Mouse (Mus musculus) thymus, postnatal 10 days (tissue): ENCODE measurements around the gene Rspo1.

Experiments used
- DNase-seq, 2 experiments: peaks; one replicate each; pipeline ENCODE4 v3.0.0; 2021; ENCODE audit warnings: low spot score in 2 of 2

Gene Rspo1

DNA sequence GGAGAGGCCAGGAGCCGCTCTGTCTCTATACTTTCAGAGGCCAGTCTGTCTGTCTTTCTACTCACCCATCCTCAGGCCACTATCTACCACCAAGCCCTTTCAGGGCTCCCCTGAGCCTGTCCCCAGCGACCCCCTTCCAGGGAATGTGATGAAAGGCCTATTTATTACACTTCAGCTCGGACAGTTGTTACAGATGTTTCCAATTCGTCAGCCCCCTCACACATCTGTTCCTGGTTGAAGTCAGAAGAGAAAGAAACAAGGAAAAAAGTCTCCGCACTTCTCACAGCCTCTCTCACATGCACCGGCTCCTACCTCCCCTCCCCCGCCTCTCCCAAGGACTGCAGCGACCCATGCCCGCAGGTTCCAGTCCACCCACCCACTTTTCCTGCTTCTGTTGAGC is 13.9 kb upstream of the Rspo1 start:
- DNase-seq: no peak

- DNase-seq: no peak
Observed at GRCm38 (mm10) chr4:124973296-124973695, 12.9 kb upstream of the Rspo1 start.

GRCm38 (mm10) chr4:124978201-124978600 is 8.0 kb upstream of the Rspo1 start:
- no peak for DNase-seq

DNA sequence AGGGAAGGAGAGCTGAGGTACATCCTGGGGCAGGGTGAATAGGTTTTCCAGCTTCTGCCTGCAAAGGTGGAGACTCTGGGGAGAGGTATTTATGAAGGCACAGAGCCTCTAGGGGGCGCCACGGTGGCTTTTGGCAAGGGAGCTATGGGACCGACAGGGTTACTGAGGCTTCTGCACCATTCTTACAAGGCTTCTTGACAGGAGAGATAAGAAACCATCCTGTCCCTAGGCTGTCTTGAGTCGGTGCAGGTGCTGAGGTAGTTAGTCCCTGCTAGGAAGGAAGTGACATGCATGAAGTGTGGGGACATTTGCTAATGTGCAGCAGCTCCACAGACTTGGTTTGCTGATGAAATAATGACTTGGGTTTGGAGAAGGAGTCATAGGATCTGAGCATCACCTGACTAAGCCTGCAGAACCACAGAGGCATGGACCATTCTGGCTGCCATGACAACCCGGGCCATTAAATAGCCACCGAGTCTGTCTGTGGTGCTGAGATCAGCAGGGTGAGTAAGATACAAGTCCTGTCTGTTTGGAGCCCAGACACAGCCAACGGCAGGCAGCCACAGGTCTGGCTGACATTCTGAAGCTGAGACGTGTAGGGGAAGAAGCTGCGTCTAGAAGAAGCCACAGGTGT is 2.2 kb upstream of the Rspo1 start:
- DNase-seq: peak in 1 of 2 experiments; percentile 51

- DNase-seq: no peak
Observed at GRCm38 (mm10) chr4:124984871-124985670, 1.2 kb upstream of the Rspo1 start.

- no peak for DNase-seq
Observed at GRCm38 (mm10) chr4:124986739-124987710, 795 bp downstream of the Rspo1 start.

DNA sequence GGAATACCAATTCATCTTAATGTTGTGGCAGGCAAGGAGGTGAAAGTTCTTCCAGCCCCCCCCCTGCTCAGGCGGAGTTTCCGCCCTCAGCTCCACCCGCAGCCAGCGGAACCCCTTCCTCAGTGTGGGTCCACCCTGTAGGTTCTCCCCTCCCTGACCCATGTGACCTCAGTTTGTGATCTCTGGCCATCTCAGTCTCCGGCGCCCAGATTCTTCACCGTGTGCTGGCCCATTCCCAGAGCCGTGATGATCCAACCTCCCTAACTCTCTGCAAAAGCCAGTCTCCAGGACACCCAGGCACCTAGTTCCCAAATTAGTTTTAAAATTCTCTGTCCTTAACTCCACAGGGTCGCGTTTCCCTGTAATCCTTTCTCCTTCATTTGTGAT is 1.5 kb downstream of the Rspo1 start:
- DNase-seq: no peak

- no peak for DNase-seq
Observed at GRCm38 (mm10) chr4:124988382-124988781, 2.2 kb downstream of the Rspo1 start.

DNA sequence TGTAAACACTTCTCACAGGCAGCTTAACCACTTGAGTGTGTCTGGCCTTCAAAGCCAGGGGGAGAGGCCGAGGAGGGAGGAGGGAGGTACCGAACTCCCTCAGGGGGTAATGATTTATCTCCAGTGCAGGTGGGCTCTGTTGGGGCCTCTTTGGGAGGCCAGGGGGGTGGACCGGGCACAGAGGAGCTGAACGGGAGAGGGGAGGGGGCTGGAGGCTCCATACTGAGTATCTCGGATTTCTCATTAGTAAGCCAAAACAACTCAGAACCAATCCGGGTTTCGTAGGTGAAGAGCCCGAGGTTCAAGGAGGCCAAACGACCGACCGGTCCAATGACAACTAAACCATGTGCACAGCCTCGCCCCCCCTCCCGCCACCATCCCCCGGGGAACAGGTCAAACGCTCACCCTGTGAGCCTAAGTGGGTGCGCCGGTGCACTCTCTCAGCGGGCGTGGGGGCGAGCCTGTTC is 3.6 kb downstream of the Rspo1 start:
- no peak for DNase-seq

DNA sequence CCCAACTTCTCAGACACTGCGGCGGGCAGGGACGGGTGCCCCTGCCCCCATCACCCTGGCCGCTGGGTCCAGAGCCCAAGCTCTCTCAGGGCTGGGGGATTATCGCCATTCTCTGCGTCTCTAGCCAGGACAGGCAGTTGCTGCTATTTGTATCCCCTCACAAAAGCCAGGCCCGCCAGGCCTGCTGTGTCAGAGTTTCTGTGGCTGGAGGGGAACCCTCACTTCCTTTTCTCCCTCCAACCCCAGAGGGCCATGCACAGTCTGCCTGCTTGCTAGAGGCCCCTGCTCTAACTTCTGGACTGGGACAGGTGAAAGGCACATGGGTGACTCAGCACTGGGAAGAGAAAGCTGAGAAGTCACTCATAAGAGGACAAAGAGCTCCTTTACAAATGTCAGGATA is 4.1 kb downstream of the Rspo1 start:
- DNase-seq: no peak

DNA sequence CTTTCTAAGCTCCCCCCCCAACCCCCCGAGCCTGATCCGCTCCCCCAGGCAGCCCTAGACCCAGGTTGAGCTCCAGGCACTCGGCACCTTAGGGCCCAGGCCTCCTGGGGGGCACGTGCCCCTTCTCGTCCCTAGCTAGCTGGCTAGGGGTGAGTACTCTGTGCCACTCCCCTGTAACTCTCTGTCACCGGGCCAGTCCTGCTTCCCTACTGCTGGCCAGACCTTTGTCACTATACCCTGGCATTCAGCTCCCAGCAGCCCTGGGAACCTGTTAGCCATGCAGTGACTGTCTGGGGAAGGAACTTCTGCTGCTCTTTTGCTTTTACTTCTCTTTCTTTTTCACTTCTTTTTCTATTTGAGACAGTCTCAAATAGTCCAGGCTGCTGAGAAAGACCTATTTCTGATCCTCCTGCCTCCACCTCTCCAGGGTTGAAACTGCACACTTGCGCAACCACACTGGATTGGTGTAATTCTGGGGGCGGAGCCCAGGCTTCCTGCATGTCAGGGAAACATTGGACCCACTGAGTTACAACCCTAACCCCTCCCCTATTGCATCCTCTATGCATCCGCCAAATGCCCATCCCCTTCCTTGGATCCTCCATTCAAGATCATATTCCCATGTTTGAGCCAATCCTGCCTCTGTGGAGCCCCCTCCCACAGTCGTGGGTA is 11.4 kb downstream of the Rspo1 start:
- no peak for DNase-seq

GRCm38 (mm10) chr4:124999548-124999947 is 13.3 kb downstream of the Rspo1 start:
- DNase-seq: no peak

GRCm38 (mm10) chr4:125002978-125003377 is 16.7 kb downstream of the Rspo1 start:
- DNase-seq: no peak

DNA sequence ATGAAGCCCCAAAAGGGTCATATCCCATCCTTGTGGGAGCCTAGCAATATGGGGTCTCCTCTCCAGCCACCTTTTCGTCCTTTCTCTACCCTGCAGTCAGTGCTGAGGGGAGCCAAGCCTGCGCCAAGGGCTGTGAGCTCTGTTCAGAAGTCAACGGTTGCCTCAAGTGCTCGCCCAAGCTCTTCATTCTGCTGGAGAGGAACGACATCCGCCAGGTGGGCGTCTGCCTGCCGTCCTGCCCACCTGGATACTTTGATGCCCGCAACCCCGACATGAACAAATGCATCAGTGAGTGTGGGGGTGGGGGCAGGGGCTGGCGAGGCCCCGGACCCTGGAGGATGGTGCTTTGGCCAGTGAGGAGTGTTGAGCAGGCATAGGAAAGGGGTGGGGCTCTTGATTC is 18.7 kb downstream of the Rspo1 start:
- peak; percentile 32 to 43 for DNase-seq

DNA sequence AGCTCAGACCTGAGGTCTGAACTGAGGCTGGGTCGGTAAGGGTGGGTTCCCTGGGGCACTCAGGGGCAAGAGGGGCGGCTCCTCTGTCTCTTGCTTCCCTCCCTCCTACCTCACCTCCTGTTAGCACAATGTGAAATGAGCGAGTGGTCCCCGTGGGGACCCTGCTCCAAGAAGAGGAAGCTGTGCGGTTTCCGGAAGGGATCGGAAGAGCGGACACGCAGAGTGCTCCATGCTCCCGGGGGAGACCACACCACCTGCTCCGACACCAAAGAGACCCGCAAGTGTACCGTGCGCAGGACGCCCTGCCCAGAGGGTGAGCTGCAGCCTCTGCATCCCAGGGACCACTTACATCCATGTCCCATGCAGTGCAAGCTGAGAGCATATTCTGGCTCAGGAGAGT is 21.2 kb downstream of the Rspo1 start:
- no peak for DNase-seq

DNA sequence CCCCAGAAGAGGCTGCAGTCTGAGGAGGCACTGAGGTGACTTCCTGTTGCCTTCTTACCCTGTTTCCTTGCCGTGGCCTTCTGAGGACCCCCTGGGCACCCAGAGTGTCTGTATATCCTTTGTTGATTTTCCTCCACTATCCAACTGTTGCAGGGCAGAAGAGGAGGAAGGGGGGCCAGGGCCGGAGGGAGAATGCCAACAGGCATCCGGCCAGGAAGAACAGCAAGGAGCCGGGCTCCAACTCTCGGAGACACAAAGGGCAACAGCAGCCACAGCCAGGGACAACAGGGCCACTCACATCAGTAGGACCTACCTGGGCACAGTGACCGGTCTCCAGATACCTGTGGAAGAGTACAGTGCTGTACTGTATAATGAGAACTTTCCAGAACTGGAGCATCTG is 22.0 kb downstream of the Rspo1 start:
- DNase-seq: no peak

DNA sequence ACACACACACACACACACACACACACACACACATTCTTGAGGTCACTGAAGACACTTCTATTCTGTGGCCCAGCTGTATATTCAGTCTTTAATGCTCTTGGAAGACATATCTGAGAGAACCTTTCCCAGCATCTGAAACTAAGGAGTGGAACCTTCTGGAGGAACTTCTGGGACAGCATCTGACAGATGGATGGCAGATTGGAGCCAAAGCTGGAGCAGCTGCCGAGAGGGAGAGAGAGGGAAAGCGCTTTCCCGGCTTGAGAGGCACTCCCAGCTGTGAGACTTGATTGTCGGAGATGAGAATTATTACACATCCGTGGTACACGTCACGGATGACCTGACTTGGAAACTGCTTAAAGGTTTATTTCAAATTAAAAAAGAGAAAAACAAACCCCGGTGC is 22.5 kb downstream of the Rspo1 start:
- DNase-seq: no peak

DNA sequence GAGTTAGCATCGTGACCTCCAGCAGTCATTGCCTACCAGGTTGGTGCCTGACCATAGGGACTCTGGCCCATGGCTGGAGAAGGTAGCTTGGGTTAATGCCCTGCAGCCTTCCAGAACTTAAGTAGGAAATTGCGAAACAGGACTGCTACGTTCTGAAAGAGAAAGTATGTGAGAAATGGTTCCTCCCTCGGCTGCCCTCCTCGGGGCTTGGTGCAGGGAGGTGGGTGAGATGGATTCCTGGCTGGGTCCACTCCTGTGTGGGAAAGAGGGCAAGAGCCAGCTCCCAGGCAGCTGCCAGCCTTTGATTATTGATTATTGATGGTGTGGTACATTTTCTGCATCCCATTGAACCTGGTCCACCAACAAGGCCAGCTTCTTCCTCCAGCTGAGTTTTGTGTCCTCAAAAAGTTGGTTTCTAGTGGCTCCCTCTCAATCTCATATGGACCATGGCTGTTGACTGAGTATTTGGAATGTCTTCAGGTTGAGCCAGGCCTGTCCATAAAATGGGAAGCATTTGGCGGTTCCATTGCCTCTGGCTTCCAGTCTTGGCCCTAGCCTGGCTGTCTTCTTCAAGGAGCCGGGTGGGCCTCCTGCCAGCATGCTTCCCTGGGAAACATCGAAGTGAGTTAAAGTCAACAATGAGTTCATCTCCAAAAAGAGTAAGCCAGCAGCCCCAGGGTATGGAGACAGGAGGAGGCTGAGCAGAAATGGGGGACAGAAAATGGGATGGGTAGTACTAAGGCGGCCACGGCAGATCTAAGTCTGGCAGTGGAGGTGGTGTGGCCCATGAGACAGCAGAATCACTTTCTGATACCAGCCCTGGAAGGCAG is 29.8 kb downstream of the Rspo1 start, which contains the start of gene Gnl2:
TSS of gene Gnl2 (plus strand) at position 780 of the 830 bp plus-strand sequence.
- no peak for DNase-seq

- DNase-seq: no peak
Observed at GRCm38 (mm10) chr4:125017431-125017830, 31.2 kb downstream of the Rspo1 start.

GRCm38 (mm10) chr4:125020780-125021538 is 34.7 kb downstream of the Rspo1 start:
- DNase-seq: no peak
